Mouse (Mus musculus) lung, embryonic 14.5 days (tissue): ENCODE data around the gene Mast3. TPM values are rescaled to one million over a fixed set of nuclear protein-coding genes. Genes with fewer than 3 reads are reported as not detected.

Source experiments
- ATAC-seq: fragments of 200-750 bp; cut with Nextera tagmentation; 2 replicates; pipeline ENCODE4 v1.8.0; 2017; ENCODE audit warnings: mild to moderate bottlenecking, moderate TSS enrichment, moderate library complexity; ENCODE audit not compliant: insufficient read depth
- DNase-seq: peaks from one replicate; pipeline ENCODE4 v3.0.0-alpha.2; 2015
- H3K27ac ChIP-seq: fragments of 300-500 bp; sonication (generic); 2 replicates; pipeline ENCODE4 v1.5.1; 2014; ENCODE audit warnings: low read depth, mild to moderate bottlenecking, moderate library complexity
- H3K27me3 ChIP-seq: fragments of 300-500 bp; sonication (generic); 2 replicates; pipeline ENCODE4 v1.6.1; 2014; ENCODE audit warnings: low read length, control low read depth; ENCODE audit not compliant: insufficient read depth
- H3K36me3 ChIP-seq: fragments of 300-500 bp; sonication (generic); 2 replicates; pipeline ENCODE4 v1.6.1; 2014; ENCODE audit warnings: control low read depth; ENCODE audit not compliant: insufficient read depth
- H3K4me1 ChIP-seq: fragments of 300-500 bp; sonication (generic); 2 replicates; pipeline ENCODE4 v1.6.1; 2014; ENCODE audit warnings: antibody characterized with exemption, control low read depth; ENCODE audit not compliant: insufficient read depth
- H3K4me2 ChIP-seq: fragments of 300-500 bp; sonication (generic); 2 replicates; pipeline ENCODE4 v1.6.1; 2014; ENCODE audit warnings: mild to moderate bottlenecking
- H3K4me3 ChIP-seq: fragments of 300-500 bp; sonication (generic); 2 replicates; pipeline ENCODE4 v1.5.1; 2014; ENCODE audit warnings: low read depth, low read length
- H3K9ac ChIP-seq: fragments of 300-500 bp; sonication (generic); 2 replicates; pipeline ENCODE4 v1.6.1; 2014
- H3K9me3 ChIP-seq: fragments of 300-500 bp; sonication (generic); 2 replicates; pipeline ENCODE4 v1.6.1; 2016; ENCODE audit warnings: low read depth, low read length, control low read depth
- CTCF ChIP-seq: IDR thresholded peaks from 2 replicates; pipeline ENCODE4 v1.5.1; 2016; ENCODE audit warnings: antibody characterized with exemption, low read depth
- WGBS: fragments of 180-500 bp; shearing (Covaris S2); extraction: QIAGEN DNeasy Blood & Tissue Kit; methylation state at CpG from one replicate; pipeline ENCODE4 v1.1.7; 2014; 5-methylcytosine and 5-hydroxymethylcytosine counted together
- polyA plus RNA-seq: library from polyadenylated mRNA; unstranded; fragments of >200 nt; fragmentation: Nextera tagmentation; extraction: Ambion mirVana; gene quantifications from 2 replicates; pipeline ENCODE4 v1.2.1, GENCODE M21; 2014

Mast3 gene
- polyA plus RNA-seq, 1 experiment from 2014 or later, result 18.0 TPM

GRCm38 (mm10) chr8:70841147-70842072, 36.6 kb upstream of the Mast3 start:
- H3K4me3 ChIP-seq, result no peak overlapping the region
- 0 out of 2 replicates have a peak overlapping the region, but pooled peaks have one; percentile 4 for H3K9ac ChIP-seq
- ATAC-seq, result no peak
- DNase-seq, result peak; percentile 93
- H3K27me3 ChIP-seq, result no peaks in the 10 kb centered on the region
- peak overlapping the region; percentile 7; the same call in 1 of the 2 replicates for H3K4me2 ChIP-seq
- TF ChIP-seq CTCF, result peak; percentile 97
- H3K36me3 ChIP-seq, result no peaks in the 10 kb centered on the region
- 0 out of 2 replicates have a peak, but pooled peaks cover 3% of the 10 kb centered on the region for H3K4me1 ChIP-seq
- H3K27ac ChIP-seq, result no peak overlapping the region
- WGBS, result 25% methylated on average over 22 of the region's 22 CpGs
- H3K9me3 ChIP-seq, result no peaks in the 10 kb centered on the region

- DNase-seq (no peak), ATAC-seq (no peak)
- 50% methylated on average over 10 of the region's 10 CpGs for WGBS
- Histone ChIP-seq H3K4me1 (0 out of 2 replicates have a peak, but pooled peaks cover 3% of the 10 kb centered on the region), H3K9ac (no peak overlapping the region), H3K27ac (peak overlapping the region; percentile 77; the same call in 1 of the 2 replicates), H3K36me3 (no peaks in the 10 kb centered on the region; the same call in 1 of the 2 replicates), H3K4me3 (no peak overlapping the region), H3K27me3 (no peaks in the 10 kb centered on the region), H3K4me2 (no peak overlapping the region), H3K9me3 (no peaks in the 10 kb centered on the region)
- no peak for TF ChIP-seq CTCF
Measured at GRCm38 (mm10) chr8:70840590-70840989, 35.7 kb upstream of the Mast3 start.

- Histone ChIP-seq H3K9me3 (no peaks in the 10 kb centered on the region), H3K4me2 (peak within 1 kb of the TSS; percentile 89), H3K27me3 (no peaks in the 10 kb centered on the region), H3K4me1 (0 out of 2 replicates have a peak, but pooled peaks cover 3% of the 10 kb centered on the region), H3K27ac (peak within 1 kb of the TSS; percentile 93), H3K9ac (peak within 1 kb of the TSS; percentile 76), H3K36me3 (no peaks in the 10 kb centered on the region; the same call in 1 of the 2 replicates), H3K4me3 (peak within 1 kb of the TSS; percentile 73)
- WGBS, result 2% methylated on average over 55 of the region's 55 CpGs
- no peak for TF ChIP-seq CTCF
- ATAC-seq (peak; percentile 98), DNase-seq (peak; percentile 100)
Measured at GRCm38 (mm10) chr8:70839408-70840351, 34.8 kb upstream of the Mast3 start, which contains the start of gene Arrdc2. Gene Arrdc2 (minus strand): TSS chr8:70839720.

GRCm38 (mm10) chr8:70838654-70839407, 34.0 kb upstream of the Mast3 start:
- peak; percentile 42 for ATAC-seq
- Histone ChIP-seq H3K4me2 (peak overlapping the region; percentile 89), H3K27ac (peak overlapping the region; percentile 93), H3K4me1 (0 out of 2 replicates have a peak, but pooled peaks cover 3% of the 10 kb centered on the region), H3K36me3 (no peaks in the 10 kb centered on the region; the same call in 1 of the 2 replicates), H3K27me3 (no peaks in the 10 kb centered on the region), H3K4me3 (peak overlapping the region; percentile 73), H3K9me3 (no peaks in the 10 kb centered on the region), H3K9ac (peak overlapping the region; percentile 76)
- no peak for TF ChIP-seq CTCF
- no peak for DNase-seq
- WGBS, result 1% methylated on average over 66 of the region's 66 CpGs

GRCm38 (mm10) chr8:70836666-70837065, 31.8 kb upstream of the Mast3 start:
- H3K27ac ChIP-seq, result no peak overlapping the region
- no peak overlapping the region for H3K9ac ChIP-seq
- no peak overlapping the region for H3K4me2 ChIP-seq
- no peaks in the 10 kb centered on the region for H3K9me3 ChIP-seq
- 0 out of 2 replicates have a peak, but pooled peaks cover 3% of the 10 kb centered on the region for H3K4me1 ChIP-seq
- TF ChIP-seq CTCF, result no peak
- H3K36me3 ChIP-seq, result no peaks in the 10 kb centered on the region; the same call in 1 of the 2 replicates
- ATAC-seq (no peak), DNase-seq (no peak)
- WGBS, result 86% methylated on average over 12 of the region's 12 CpGs
- no peak overlapping the region for H3K4me3 ChIP-seq
- H3K27me3 ChIP-seq, result no peaks in the 10 kb centered on the region

- DNase-seq (no peak), ATAC-seq (no peak)
- 0 out of 2 replicates have a peak, but pooled peaks cover 3% of the 10 kb centered on the region for H3K4me1 ChIP-seq
- no peak overlapping the region for H3K27ac ChIP-seq
- H3K36me3 ChIP-seq, result no peaks in the 10 kb centered on the region; the same call in 1 of the 2 replicates
- WGBS, result 94% methylated on average over 3 of the region's 3 CpGs
- H3K4me2 ChIP-seq, result no peak overlapping the region
- no peak for TF ChIP-seq CTCF
- no peak overlapping the region for H3K4me3 ChIP-seq
- H3K9me3 ChIP-seq, result no peaks in the 10 kb centered on the region
- no peaks in the 10 kb centered on the region for H3K27me3 ChIP-seq
- H3K9ac ChIP-seq, result no peak overlapping the region
Measured at GRCm38 (mm10) chr8:70834071-70834470, 29.2 kb upstream of the Mast3 start.
